Comparison of ENCODE assay signal across 8 mouse cellular contexts in the genomic region with DNA sequence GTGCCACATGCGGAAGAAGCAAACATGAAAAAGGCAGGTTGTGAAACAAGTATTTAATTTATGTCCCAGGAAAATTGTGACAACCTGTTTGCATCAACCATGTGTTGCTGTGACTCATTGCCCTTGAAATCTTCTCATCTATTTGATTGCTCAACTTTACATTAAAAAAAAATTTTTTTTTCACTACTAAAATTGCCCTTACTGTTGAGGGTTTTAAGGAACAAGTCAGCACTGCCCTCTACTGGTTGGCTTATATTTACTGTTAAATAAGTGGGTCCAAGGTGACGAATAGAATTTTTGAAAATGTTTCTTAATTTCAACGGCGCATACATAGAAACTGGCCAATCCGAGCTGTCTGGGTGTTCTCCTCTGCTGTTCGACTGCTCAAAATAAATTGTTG. TPM values are rescaled to one million over a fixed set of nuclear protein-coding genes. Genes with fewer than 3 reads are reported as not detected.
DNase-seq lines count a peak whose midpoint lies in the region; ATAC-seq and TF ChIP-seq lines count a peak whose summit lies in the region.
"Had no signal": no experiment of that assay in that cellular context is flagged by ENCODE, and none has a peak within 500 bp of the region (broad histone marks: within the 10 kb centered on the region; RNA-seq: fewer than 3 reads in every experiment).

No protein-coding gene starts in this region.

- TF ChIP-seq POLR2A in ES-Bruce4 (IDR thresholded peaks at IDR 0.05; ENCODE audit: insufficient read depth, low read length) = no peak

- H3K27me3 ChIP-seq in ES-Bruce4 (ENCODE audit: control insufficient read depth, insufficient read depth, low read length, poor library complexity, severe bottlenecking) = no peaks in the 10 kb centered on the region
- H3K27me3 ChIP-seq in heart, postnatal 0 days (ENCODE audit: control insufficient read depth, insufficient read depth, low read length) = no peaks in the 10 kb centered on the region

- H3K4me2 ChIP-seq in heart, postnatal 0 days (ENCODE audit: low read depth, low read length) = peak overlapping the region; percentile 35

- peak; percentile 85 for TF ChIP-seq CTCF in layer of hippocampus, adult 2 months (conservative IDR thresholded peaks at IDR 0.05)
- TF ChIP-seq CTCF in ES-Bruce4 (IDR thresholded peaks at IDR 0.05; ENCODE audit: low read depth, low read length) = no peak
- peak; percentile 71 for TF ChIP-seq CTCF in heart, postnatal 0 days (IDR thresholded peaks at IDR 0.05; ENCODE audit: low read depth)

- peak; percentile 16 to 43 for DNase-seq in layer of hippocampus, adult 2 months (ENCODE audit: low spot score in 2 of 2)
- DNase-seq in layer of hippocampus, postnatal 36 days = no peak
- DNase-seq in adrenal gland, adult 8-10 months = peak; percentile 9
- DNase-seq in heart, postnatal 0 days (ENCODE audit: low spot score) = peak; percentile 52

- no peak overlapping the region for H3K27ac ChIP-seq in layer of hippocampus, adult 2 months
- H3K27ac ChIP-seq in ES-Bruce4 (ENCODE audit: insufficient read depth, low read length) = peak overlapping the region; percentile 20; the same call in 1 of the 2 replicates
- H3K27ac ChIP-seq in heart, postnatal 0 days (ENCODE audit: low read depth) = no peak overlapping the region

- WGBS in heart, postnatal 0 days = 29% methylated on average over 6 of the region's 6 CpGs

- no peak for ATAC-seq in heart, postnatal 0 days (ENCODE audit: insufficient read depth, low read depth)
- peak; percentile 95 for ATAC-seq in megakaryocyte progenitor cell, adult 5-6 weeks (replicated peaks; ENCODE audit: poor library complexity)
- ATAC-seq in erythroblast, adult 5-6 weeks (replicated peaks; ENCODE audit: low FRiP score, poor library complexity, severe bottlenecking) = no peak

- peak overlapping the region; percentile 31; the same call in 1 of the 2 replicates for H3K4me3 ChIP-seq in layer of hippocampus, adult 2 months
- H3K4me3 ChIP-seq in ES-Bruce4 (ENCODE audit: low read depth, low read length) = no peak overlapping the region
- H3K4me3 ChIP-seq in heart, postnatal 0 days (ENCODE audit: low read depth, low read length) = peak overlapping the region; percentile 13; the same call in 1 of the 2 replicates

- H3K36me3 ChIP-seq in ES-Bruce4 (ENCODE audit: control insufficient read depth, insufficient read depth, low read length, poor library complexity, severe bottlenecking) = no peaks in the 10 kb centered on the region
- H3K36me3 ChIP-seq in heart, postnatal 0 days (replicated peaks; ENCODE audit: control insufficient read depth, insufficient read depth, low read length) = no peaks in the 10 kb centered on the region

- H3K4me1 ChIP-seq in ES-Bruce4 (ENCODE audit: control insufficient read depth, insufficient read depth, low read length) = peaks cover 2% of the 10 kb centered on the region
- H3K4me1 ChIP-seq in heart, postnatal 0 days (ENCODE audit: control insufficient read depth, insufficient read depth) = no peaks in the 10 kb centered on the region

- peak overlapping the region; percentile 36 for H3K9ac ChIP-seq in ES-Bruce4 (ENCODE audit: low read depth, poor library complexity, severe bottlenecking)
- H3K9ac ChIP-seq in heart, postnatal 0 days (replicated peaks; ENCODE audit: low read depth, low read length) = no peak overlapping the region

- H3K9me3 ChIP-seq in ES-Bruce4 (replicated peaks; ENCODE audit: control insufficient read depth, insufficient read depth, low read length, poor library complexity, severe bottlenecking) = no peaks in the 10 kb centered on the region
- H3K9me3 ChIP-seq in heart, postnatal 0 days (replicated peaks; ENCODE audit: control insufficient read depth, low read length) = no peaks in the 10 kb centered on the region

- TF ChIP-seq EP300 in ES-Bruce4 (IDR thresholded peaks at IDR 0.05; ENCODE audit: insufficient read depth, low read depth, low read length) = no peak
- TF ChIP-seq EP300 in heart, postnatal 0 days (IDR thresholded peaks at IDR 0.05; ENCODE audit: low read depth) = no peak

RNA-seq across cellular contexts. Expression of a gene that starts 29.2 kb away (rescaled TPM):
- 10 to 100 TPM; 43.7 to 48.1 TPM for total RNA-seq in layer of hippocampus, adult 2 months (2021)
- 10 to 100 TPM; 43.9 to 45.3 TPM for total RNA-seq in layer of hippocampus, postnatal 36 days (2021)
- polyA plus RNA-seq in ES-Bruce4 (2011; ENCODE audit: insufficient read depth, insufficient read length, low read depth, missing spikeins) = 38.0 and 42.7 TPM in 2 replicates
- total RNA-seq in adrenal gland, adult 8-10 months (2022) = 100 to 1,000 TPM; 112 to 216 (median 160) TPM
- 65.9 and 91.6 TPM in 2 replicates for total RNA-seq in heart, postnatal 0 days (2014; rRNA removed; ENCODE audit: low replicate concordance)
- polyA plus RNA-seq in heart, postnatal 0 days (2015; fragmentation: Nextera tagmentation; extraction: Ambion mirVana) = 217 and 227 TPM in 2 replicates
- 30.0 and 33.0 TPM in 2 replicates for total RNA-seq in megakaryocyte progenitor cell, adult 5-6 weeks (2015)
- 49.9 and 59.7 TPM in 2 replicates for total RNA-seq in megakaryocyte progenitor cell, adult 5-6 weeks (2017)
- total RNA-seq in erythroblast, adult 5-6 weeks (2015; ENCODE audit: low replicate concordance) = 35.1 and 46.1 TPM in 2 replicates
- 34.8 and 45.1 TPM in 2 replicates for total RNA-seq in erythroblast, adult 5-6 weeks (2017; ENCODE audit: low replicate concordance)

RNA-seq across cellular contexts. Expression of a gene that starts 44.4 kb away (rescaled TPM):
- total RNA-seq in layer of hippocampus, adult 2 months (2021) = not detected
- total RNA-seq in layer of hippocampus, postnatal 36 days (2021) = not detected
- 5.1 and 10.6 TPM in 2 replicates for polyA plus RNA-seq in ES-Bruce4 (2011; ENCODE audit: insufficient read depth, insufficient read length, low read depth, missing spikeins)
- not detected for total RNA-seq in adrenal gland, adult 8-10 months (2022)
- total RNA-seq in heart, postnatal 0 days (2014; rRNA removed; ENCODE audit: low replicate concordance) = not detected in 2 replicates
- polyA plus RNA-seq in heart, postnatal 0 days (2015; fragmentation: Nextera tagmentation; extraction: Ambion mirVana) = not detected in 2 replicates
- total RNA-seq in megakaryocyte progenitor cell, adult 5-6 weeks (2015) = not detected in 2 replicates
- not detected in 2 replicates for total RNA-seq in megakaryocyte progenitor cell, adult 5-6 weeks (2017)
- not detected in 2 replicates for total RNA-seq in erythroblast, adult 5-6 weeks (2015; ENCODE audit: low replicate concordance)
- total RNA-seq in erythroblast, adult 5-6 weeks (2017; ENCODE audit: low replicate concordance) = not detected in 2 replicates
- polyA plus RNA-seq: neural tube, embryonic 14.5 days had no signal

Comparison
In these comparisons a context has a peak if more than half of its experiments do, and no peak if none do; other contexts are left out.
1. DNase-seq: peak in layer of hippocampus, adult 2 months (2 of 2), adrenal gland, adult 8-10 months (single experiment) and heart, postnatal 0 days (single experiment); none in layer of hippocampus, postnatal 36 days (0 of 2).